Mouse (Mus musculus) splenic B cell, adult 2 months (primary cell): ENCODE results near the gene Gm17087.

ENCODE experiments used
- DNase-seq: peaks from one replicate; pipeline ENCODE4 v3.0.0-alpha.2; 2011; ENCODE audit warnings: low read depth, low spot score
- H3K27me3 ChIP-seq: 2 replicates; pipeline ENCODE4 v1.6.1; 2012; ENCODE audit warnings: mild to moderate bottlenecking, low read length, moderate library complexity, mixed read lengths; ENCODE audit not compliant: control insufficient read depth, poor library complexity, insufficient read depth, severe bottlenecking
- H3K36me3 ChIP-seq: 2 replicates; pipeline ENCODE4 v1.6.1; 2012; ENCODE audit warnings: mild to moderate bottlenecking, low read length, moderate library complexity, mixed read lengths; ENCODE audit not compliant: control insufficient read depth, poor library complexity, insufficient read depth, severe bottlenecking

Gene Gm17087

GRCm38 (mm10) chr17:8525971-8526740 is 40.6 kb downstream of the Gm17087 start:
- no peaks in the 10 kb centered on the region for H3K36me3 ChIP-seq
- H3K27me3 ChIP-seq = no peaks in the 10 kb centered on the region
- DNase-seq = no peak

GRCm38 (mm10) chr17:8525225-8525721 is 41.5 kb downstream of the Gm17087 start, which contains the start of gene Pde10a:
Pde10a (plus strand) TSS chr17:8525372.
- DNase-seq = no peak
- no peaks in the 10 kb centered on the region for H3K27me3 ChIP-seq

GRCm38 (mm10) chr17:8524387-8525165 is 42.2 kb downstream of the Gm17087 start:
- Histone ChIP-seq H3K36me3 (no peaks in the 10 kb centered on the region), H3K27me3 (no peaks in the 10 kb centered on the region)
- no peak for DNase-seq

More at GRCm38 (mm10) chr17:8525225-8525721, 41.5 kb downstream of the Gm17087 start, which contains the start of gene Pde10a:
- H3K36me3 ChIP-seq = no peaks in the 10 kb centered on the region

- DNase-seq = no peak
- H3K27me3 ChIP-seq = no peaks in the 10 kb centered on the region
- H3K36me3 ChIP-seq = no peaks in the 10 kb centered on the region
Measured at GRCm38 (mm10) chr17:8523986-8524385, 42.8 kb downstream of the Gm17087 start.

- H3K27me3 ChIP-seq = no peaks in the 10 kb centered on the region
Measured at GRCm38 (mm10) chr17:8516006-8516405, 50.7 kb downstream of the Gm17087 start.

More at GRCm38 (mm10) chr17:8516006-8516405, 50.7 kb downstream of the Gm17087 start:
- no peaks in the 10 kb centered on the region for H3K36me3 ChIP-seq
- DNase-seq = no peak
